Mouse (Mus musculus): ENCODE data around the gene Syn3. TPM values are rescaled to one million over a fixed set of nuclear protein-coding genes. Genes with fewer than 3 reads are reported as not detected.
A peak's percentile ranks its signal among the peaks of the same experiment; 100 is the strongest.
"Not testable (repeated sequence)": the region's sequence is repeated elsewhere in the genome, so short reads cannot be mapped to it uniquely, and the experiment has no call there.

Gene Syn3
- polyA plus RNA-seq, 1 experiment from 2014 or later: 7.9 TPM

- Histone ChIP-seq H3K36me3 (no peaks in the 10 kb centered on the region), H3K4me2 (replicated peaks) (no peak overlapping the region), H3K27ac (no peak overlapping the region), H3K9ac (no peak overlapping the region), H3K4me3 (no peak overlapping the region), H3K27me3 (no peaks in the 10 kb centered on the region), H3K9me3 (replicated peaks) (no peaks in the 10 kb centered on the region), H3K4me1 (no peaks in the 10 kb centered on the region)
- 95% methylated on average over 1 of the region's 1 CpGs for WGBS
- no peak for ATAC-seq (ENCODE audit: low FRiP score)
These were observed 452.3 kb downstream of the Syn3 start for GRCm38 (mm10) chr10:86046371-86046770.

- Histone ChIP-seq H3K9me3 (replicated peaks) (no peaks in the 10 kb centered on the region), H3K4me1 (no peaks in the 10 kb centered on the region), H3K27me3 (no peaks in the 10 kb centered on the region), H3K27ac (no peak overlapping the region), H3K4me2 (replicated peaks) (no peak overlapping the region), H3K36me3 (no peaks in the 10 kb centered on the region), H3K4me3 (no peak overlapping the region), H3K9ac (no peak overlapping the region)
- 79% methylated on average over 8 of the region's 8 CpGs for WGBS
- no peak for ATAC-seq (ENCODE audit: low FRiP score)
These were observed 454.6 kb downstream of the Syn3 start for GRCm38 (mm10) chr10:86044066-86044465.

GRCm38 (mm10) chr10:86043651-86044050 is 455.0 kb downstream of the Syn3 start:
- WGBS: 81% methylated on average over 4 of the region's 4 CpGs
- no peak for ATAC-seq (ENCODE audit: low FRiP score)
- Histone ChIP-seq H3K27me3 (no peaks in the 10 kb centered on the region), H3K36me3 (no peaks in the 10 kb centered on the region), H3K4me1 (no peaks in the 10 kb centered on the region), H3K9me3 (replicated peaks) (no peaks in the 10 kb centered on the region), H3K27ac (no peak overlapping the region), H3K4me3 (no peak overlapping the region), H3K4me2 (replicated peaks) (no peak overlapping the region), H3K9ac (no peak overlapping the region)

GRCm38 (mm10) chr10:86034007-86034728 is 464.5 kb downstream of the Syn3 start:
- no peak overlapping the region for H3K4me3 ChIP-seq
- no peaks in the 10 kb centered on the region for H3K9me3 ChIP-seq (replicated peaks)
- 88% methylated on average over 2 of the region's 2 CpGs for WGBS
- no peak overlapping the region for H3K4me2 ChIP-seq (replicated peaks)
- no peak overlapping the region for H3K27ac ChIP-seq
- H3K36me3 ChIP-seq: 0 out of 2 replicates have a peak, but pooled peaks cover 3% of the 10 kb centered on the region
- H3K9ac ChIP-seq: no peak overlapping the region
- ATAC-seq (ENCODE audit: low FRiP score): no peak
- H3K4me1 ChIP-seq: no peaks in the 10 kb centered on the region; the same call in 1 of the 2 replicates
- no peaks in the 10 kb centered on the region for H3K27me3 ChIP-seq

GRCm38 (mm10) chr10:86032517-86032916 is 466.2 kb downstream of the Syn3 start:
- no peak overlapping the region for H3K27ac ChIP-seq

GRCm38 (mm10) chr10:86030743-86031142 is 468.0 kb downstream of the Syn3 start:
- H3K9ac ChIP-seq: no peak overlapping the region
- no peak for ATAC-seq (ENCODE audit: low FRiP score)

More at GRCm38 (mm10) chr10:86032517-86032916, 466.2 kb downstream of the Syn3 start:
- Histone ChIP-seq H3K9me3 (replicated peaks) (no peaks in the 10 kb centered on the region), H3K4me2 (replicated peaks) (no peak overlapping the region), H3K4me1 (no peaks in the 10 kb centered on the region; the same call in 1 of the 2 replicates), H3K27me3 (no peaks in the 10 kb centered on the region), H3K4me3 (no peak overlapping the region), H3K9ac (no peak overlapping the region), H3K36me3 (0 out of 2 replicates have a peak, but pooled peaks cover 3% of the 10 kb centered on the region)
- 74% methylated on average over 3 of the region's 3 CpGs for WGBS
- ATAC-seq (ENCODE audit: low FRiP score): no peak

GRCm38 (mm10) chr10:86026807-86027206 is 471.9 kb downstream of the Syn3 start:
- ATAC-seq (ENCODE audit: low FRiP score); H3K4me2 ChIP-seq (replicated peaks); H3K9ac ChIP-seq; H3K27ac ChIP-seq; H3K4me3 ChIP-seq; H3K4me1 ChIP-seq; H3K27me3 ChIP-seq; H3K9me3 ChIP-seq (replicated peaks); H3K36me3 ChIP-seq: not testable (repeated sequence)
- 75% methylated on average over 1 of the region's 1 CpGs for WGBS

More at GRCm38 (mm10) chr10:86030743-86031142, 468.0 kb downstream of the Syn3 start:
- Histone ChIP-seq H3K4me3 (no peak overlapping the region), H3K4me2 (replicated peaks) (no peak overlapping the region), H3K9me3 (replicated peaks) (no peaks in the 10 kb centered on the region), H3K4me1 (no peaks in the 10 kb centered on the region; the same call in 1 of the 2 replicates), H3K27ac (no peak overlapping the region), H3K36me3 (0 out of 2 replicates have a peak, but pooled peaks cover 3% of the 10 kb centered on the region), H3K27me3 (no peaks in the 10 kb centered on the region)
- WGBS: 92% methylated on average over 7 of the region's 7 CpGs

GRCm38 (mm10) chr10:86026354-86026753 is 472.3 kb downstream of the Syn3 start:
- Histone ChIP-seq H3K9ac (no peak overlapping the region), H3K27ac (no peak overlapping the region), H3K4me3 (no peak overlapping the region), H3K27me3 (no peaks in the 10 kb centered on the region), H3K36me3 (0 out of 2 replicates have a peak, but pooled peaks cover 3% of the 10 kb centered on the region), H3K4me2 (replicated peaks) (no peak overlapping the region), H3K4me1 (peaks cover 5% of the 10 kb centered on the region), H3K9me3 (replicated peaks) (no peaks in the 10 kb centered on the region)
- no peak for ATAC-seq (ENCODE audit: low FRiP score)
- 88% methylated on average over 3 of the region's 3 CpGs for WGBS

- no peaks in the 10 kb centered on the region for H3K36me3 ChIP-seq
- H3K4me3 ChIP-seq: no peak overlapping the region
- H3K27ac ChIP-seq: no peak overlapping the region
- H3K9ac ChIP-seq: no peak overlapping the region
- H3K9me3 ChIP-seq (replicated peaks): no peaks in the 10 kb centered on the region
- peaks cover 6% of the 10 kb centered on the region for H3K4me1 ChIP-seq
- no peak for ATAC-seq (ENCODE audit: low FRiP score)
- no peak overlapping the region for H3K4me2 ChIP-seq (replicated peaks)
- WGBS: 92% methylated on average over 2 of the region's 2 CpGs
- no peaks in the 10 kb centered on the region for H3K27me3 ChIP-seq
These were observed 472.8 kb downstream of the Syn3 start for GRCm38 (mm10) chr10:86025906-86026305.

- ATAC-seq (ENCODE audit: low FRiP score): no peak
- H3K27ac ChIP-seq: no peak overlapping the region
- no peaks in the 10 kb centered on the region for H3K36me3 ChIP-seq
- H3K4me1 ChIP-seq: peaks cover 6% of the 10 kb centered on the region
- H3K9me3 ChIP-seq (replicated peaks): no peaks in the 10 kb centered on the region
- H3K4me2 ChIP-seq (replicated peaks): peak overlapping the region; percentile 69; the same call in 1 of the 2 replicates
- no peaks in the 10 kb centered on the region for H3K27me3 ChIP-seq
- H3K9ac ChIP-seq: no peak overlapping the region
- no peak overlapping the region for H3K4me3 ChIP-seq
These were observed 475.5 kb downstream of the Syn3 start for GRCm38 (mm10) chr10:86023149-86023548.

GRCm38 (mm10) chr10:86022474-86022816 is 476.3 kb downstream of the Syn3 start:
- Histone ChIP-seq H3K4me2 (replicated peaks) (peak overlapping the region; percentile 69), H3K9me3 (replicated peaks) (no peaks in the 10 kb centered on the region), H3K27ac (no peak overlapping the region), H3K4me3 (peak overlapping the region; percentile 82), H3K4me1 (peaks cover 6% of the 10 kb centered on the region), H3K27me3 (no peaks in the 10 kb centered on the region), H3K36me3 (no peaks in the 10 kb centered on the region), H3K9ac (peak overlapping the region; percentile 76)
- peak; percentile 32 for ATAC-seq (ENCODE audit: low FRiP score)
- 9% methylated on average over 6 of the region's 6 CpGs for WGBS

GRCm38 (mm10) chr10:86021749-86022473 is 476.8 kb downstream of the Syn3 start, which contains the start of gene Fbxo7:
TSS of gene Fbxo7 (plus strand) at chr10:86021972.
- Histone ChIP-seq H3K4me1 (peaks cover 6% of the 10 kb centered on the region), H3K27ac (peak within 1 kb of the TSS; percentile 76), H3K9me3 (replicated peaks) (no peaks in the 10 kb centered on the region), H3K4me2 (replicated peaks) (peak within 1 kb of the TSS; percentile 69), H3K27me3 (no peaks in the 10 kb centered on the region), H3K9ac (peak within 1 kb of the TSS; percentile 76), H3K4me3 (peak within 1 kb of the TSS; percentile 82), H3K36me3 (no peaks in the 10 kb centered on the region)
- peak; percentile 96 for ATAC-seq (ENCODE audit: low FRiP score)
- WGBS: under 1% methylated on average over 82 of the region's 82 CpGs

Measured in hindbrain, embryonic 12.5 days (tissue).